Mouse (Mus musculus) thymus, postnatal 36 days (tissue): Measurements from ENCODE around the gene Tmem115.
"Not testable (repeated sequence)": the region's sequence is repeated elsewhere in the genome, so short reads cannot be mapped to it uniquely, and the experiment has no call there.

Experiments
- DNase-seq, 2 experiments: peaks; one replicate each; pipeline ENCODE4 v3.0.0; 2022; ENCODE audit warnings: mixed read lengths in 2 of 2

The Tmem115 gene

DNA sequence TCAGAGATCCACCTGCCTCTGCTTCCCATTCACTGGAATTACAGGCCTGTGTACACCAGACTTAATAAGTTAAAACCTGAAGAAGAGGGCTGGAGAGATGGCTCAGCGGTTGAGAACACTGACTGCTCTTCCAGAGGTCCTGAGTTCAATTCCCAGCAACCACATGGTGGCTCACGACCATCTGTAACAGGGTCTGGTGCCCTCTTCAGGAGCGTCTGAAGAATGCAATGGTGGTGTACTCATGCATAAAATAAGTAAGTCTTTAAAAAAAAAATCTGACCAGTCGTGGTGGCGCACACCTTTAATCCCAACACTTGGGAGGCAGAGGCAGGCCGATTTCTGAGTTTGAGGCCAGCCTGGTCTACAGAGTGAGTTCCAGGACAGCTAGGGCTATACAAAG lies 40.0 kb downstream of the Tmem115 start:
- DNase-seq = not testable (repeated sequence)

DNA sequence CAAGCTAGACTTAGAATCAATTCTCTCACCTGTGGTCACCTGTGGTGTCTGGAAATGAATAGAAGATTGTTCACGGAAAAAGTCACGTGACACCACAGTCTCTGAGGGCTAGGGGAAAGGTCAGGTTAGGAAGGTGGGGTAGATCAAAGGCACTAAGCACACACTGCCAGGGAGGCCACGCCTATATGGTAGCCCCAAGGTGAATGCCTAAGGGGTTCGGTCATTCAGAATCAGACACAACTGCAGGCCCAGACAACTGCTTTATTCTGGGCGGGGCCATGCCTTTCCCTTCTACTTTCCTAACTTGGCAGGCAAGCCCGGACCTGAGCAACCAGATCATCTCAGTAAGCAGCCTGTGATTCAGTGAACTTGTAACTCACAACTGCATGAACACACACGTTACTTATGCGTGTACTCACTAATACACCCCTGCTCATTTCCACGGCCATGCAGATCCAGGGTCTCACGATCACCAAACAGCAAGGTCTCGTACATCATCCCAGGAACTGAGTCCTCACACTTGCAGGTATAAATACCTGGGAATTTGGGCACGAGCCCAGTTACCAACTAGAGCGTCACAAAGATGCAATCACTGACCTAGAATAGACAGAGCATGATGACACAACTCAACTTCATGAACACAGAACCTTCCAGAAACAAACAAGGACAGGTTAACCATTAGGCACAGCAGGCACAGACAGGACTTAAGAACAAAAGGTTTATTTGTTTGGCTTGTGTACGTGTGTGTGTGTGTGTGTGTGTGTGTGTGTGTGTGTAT lies 42.0 kb downstream of the Tmem115 start:
- DNase-seq = no peak

DNA sequence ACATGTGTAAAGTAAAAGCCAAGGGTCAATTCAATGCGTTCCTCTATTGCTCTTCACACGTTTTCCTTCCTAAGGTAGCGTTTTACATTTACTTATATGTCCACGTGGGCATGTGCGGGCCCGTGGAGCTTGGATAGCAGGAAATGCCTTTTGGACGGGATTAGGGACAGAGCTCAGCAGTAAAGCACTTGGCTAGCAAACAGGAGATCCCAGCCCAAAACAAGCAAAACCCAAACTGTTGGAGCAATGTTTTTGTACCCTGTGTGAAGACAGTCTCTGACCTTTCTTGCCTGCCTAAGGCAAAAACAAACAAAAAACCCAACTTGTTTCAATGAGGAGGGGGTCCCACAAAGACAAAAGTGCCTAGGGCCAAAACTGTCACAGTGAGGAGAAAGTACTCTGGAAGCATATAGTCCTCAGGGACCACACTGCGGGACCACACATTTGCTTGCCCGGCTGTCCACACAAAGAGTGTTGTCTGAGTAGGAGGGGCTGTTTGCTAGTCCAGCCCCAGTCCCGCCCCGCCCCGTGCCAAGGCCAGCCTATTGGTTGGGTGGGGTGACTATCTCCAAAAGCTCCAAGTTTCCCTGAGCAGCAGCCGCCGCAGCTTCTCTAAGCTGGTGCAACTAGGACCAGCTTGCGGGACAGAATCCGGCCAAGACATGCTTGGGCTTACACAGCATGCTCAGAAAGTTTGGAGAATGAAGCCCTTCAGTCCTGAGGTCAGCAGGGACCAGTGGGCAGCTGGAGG lies 42.8 kb downstream of the Tmem115 start, which contains the start of gene Hyal1:
Gene Hyal1, plus strand, starts transcription at position 571 of the 751 bp plus-strand sequence.
- no peak for DNase-seq

DNA sequence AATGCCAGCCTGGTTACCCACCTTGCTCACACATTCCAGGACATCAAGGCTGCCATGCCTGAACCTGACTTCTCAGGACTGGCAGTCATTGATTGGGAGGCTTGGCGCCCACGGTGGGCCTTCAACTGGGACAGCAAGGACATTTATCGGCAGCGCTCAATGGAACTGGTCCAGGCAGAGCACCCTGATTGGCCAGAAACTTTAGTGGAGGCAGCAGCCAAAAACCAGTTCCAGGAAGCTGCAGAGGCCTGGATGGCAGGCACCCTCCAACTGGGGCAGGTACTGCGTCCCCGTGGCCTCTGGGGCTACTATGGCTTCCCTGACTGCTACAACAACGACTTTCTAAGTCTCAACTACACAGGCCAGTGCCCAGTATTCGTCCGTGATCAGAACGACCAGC lies 44.1 kb downstream of the Tmem115 start:
- DNase-seq = no peak

- DNase-seq = no peak
Observed at GRCm38 (mm10) chr9:107578587-107578986, 44.8 kb downstream of the Tmem115 start, which contains the start of gene Naa80. TSS of gene Naa80 (plus strand) at chr9:107578887.

GRCm38 (mm10) chr9:107579023-107579900 lies 45.5 kb downstream of the Tmem115 start:
- no peak for DNase-seq

GRCm38 (mm10) chr9:107580501-107581317 lies 47.0 kb downstream of the Tmem115 start, which contains the start of gene Hyal3:
TSS of gene Hyal3 (plus strand) at chr9:107580818.
- DNase-seq = peak; percentile 83 to 88

DNA sequence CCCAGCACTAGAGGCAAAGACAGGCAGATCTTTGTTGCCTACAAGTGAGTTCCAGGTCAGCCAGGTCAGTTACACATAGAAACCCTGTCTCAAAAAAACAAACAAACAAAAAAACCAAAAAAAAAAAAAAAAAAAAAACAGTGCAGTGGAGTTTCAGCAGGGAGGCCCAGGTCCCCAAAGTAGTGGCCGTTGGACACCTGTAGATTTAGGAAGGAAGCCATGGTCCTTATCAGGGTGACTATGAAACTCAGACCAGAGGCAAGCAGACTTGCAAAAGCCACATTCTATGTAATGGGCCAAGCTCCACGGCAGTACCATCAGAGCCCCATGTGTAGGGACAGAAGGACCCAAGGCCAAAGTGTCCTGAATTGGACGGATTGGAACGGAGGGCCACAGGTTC lies 47.8 kb downstream of the Tmem115 start:
- DNase-seq = no peak

DNA sequence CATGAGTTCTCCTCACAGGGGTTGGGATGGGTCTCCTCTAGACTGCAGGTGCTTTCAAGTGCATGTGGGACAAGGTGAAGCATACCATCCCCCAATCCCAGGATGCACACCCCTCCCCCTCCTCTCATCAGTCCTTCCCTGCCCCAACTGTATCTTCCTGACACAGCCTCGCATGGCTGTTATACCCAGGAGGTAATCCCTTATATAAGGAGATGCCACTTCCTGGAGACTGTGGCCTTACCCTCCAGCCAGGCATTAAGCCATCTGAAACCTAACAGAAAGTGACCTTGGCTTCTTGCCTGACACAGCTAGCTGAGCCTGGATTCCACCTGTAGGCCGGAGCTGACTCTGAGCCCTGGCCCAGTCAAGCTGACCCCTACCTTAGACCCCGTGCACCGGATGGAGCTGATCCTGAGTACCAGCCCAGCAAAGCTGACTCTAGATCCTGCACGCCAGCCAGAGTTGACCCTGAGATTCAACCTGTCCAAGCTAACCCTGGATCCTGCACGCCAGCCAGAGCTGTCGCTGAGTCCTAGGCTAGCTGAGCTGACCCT lies 48.8 kb downstream of the Tmem115 start:
- DNase-seq = no peak

GRCm38 (mm10) chr9:107583174-107583573 lies 49.4 kb downstream of the Tmem115 start:
- DNase-seq = no peak

DNA sequence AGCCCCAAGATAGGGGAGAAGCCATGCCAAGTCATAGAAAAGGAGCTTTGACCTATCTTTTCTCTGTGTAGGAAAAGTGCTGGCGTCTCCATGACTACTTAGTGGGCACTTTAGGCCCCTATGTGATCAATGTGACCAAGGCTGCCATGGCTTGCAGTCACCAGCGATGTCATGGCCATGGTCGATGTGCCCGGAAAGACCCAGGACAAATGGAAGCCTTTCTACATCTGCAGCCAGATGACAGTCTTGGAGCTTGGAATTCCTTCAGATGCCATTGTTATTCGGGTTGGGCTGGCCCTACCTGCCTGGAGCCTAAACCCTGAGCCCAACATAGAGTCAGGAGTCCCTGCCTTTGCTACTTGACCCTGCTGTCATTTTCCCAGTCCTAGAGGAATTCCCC lies 52.8 kb downstream of the Tmem115 start:
- peak in 1 of 2 experiments; percentile 23 for DNase-seq

DNA sequence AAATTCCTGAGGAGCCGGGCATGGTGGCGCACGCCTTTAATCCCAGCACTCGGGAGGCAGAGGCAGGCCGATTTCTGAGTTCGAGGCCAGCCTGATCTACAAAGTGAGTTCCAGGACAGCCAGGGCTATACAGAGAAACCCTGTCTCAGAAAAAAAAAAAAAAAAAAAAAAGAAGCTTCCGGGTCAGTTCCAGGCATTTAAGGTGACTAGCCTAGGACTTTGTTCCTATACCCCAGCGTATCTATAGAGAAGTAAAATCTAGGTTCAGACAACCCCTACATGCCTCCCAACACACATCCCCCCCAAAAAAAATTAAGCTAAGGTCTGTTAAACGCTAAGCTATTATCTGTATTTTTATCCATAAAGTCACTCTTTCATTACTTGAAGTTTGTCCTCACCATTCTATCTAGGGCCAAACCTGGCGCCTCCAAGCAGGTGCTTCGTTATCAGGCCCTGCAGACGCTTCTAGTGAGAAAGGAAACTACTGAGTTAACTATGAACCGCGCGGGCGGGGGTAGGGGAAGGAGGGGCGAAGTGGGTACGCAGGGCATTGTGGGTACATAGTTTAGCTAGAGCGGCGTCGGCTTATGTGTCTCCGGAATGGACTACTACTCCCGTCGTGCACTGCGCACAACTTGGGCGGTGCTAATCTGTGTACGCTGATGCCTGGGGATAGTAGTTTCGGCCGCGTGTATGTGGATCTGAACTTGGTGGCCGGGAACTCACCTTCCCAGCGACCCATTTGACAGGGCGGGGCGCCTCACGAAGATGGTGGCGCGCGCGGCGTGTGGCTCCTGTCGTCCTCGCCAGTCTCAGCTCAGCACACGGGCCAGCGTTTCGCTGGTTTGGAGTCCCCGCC lies 53.5 kb downstream of the Tmem115 start, which contains the start of gene Ifrd2:
Gene Ifrd2, plus strand, starts transcription at position 669 of the 859 bp plus-strand sequence.
- DNase-seq = peak; percentile 97 to 99

GRCm38 (mm10) chr9:107587833-107588639 lies 54.3 kb downstream of the Tmem115 start:
- DNase-seq = no peak
